Mouse (Mus musculus): ENCODE results near the gene A030005L19Rik. TPM values are rescaled to one million over a fixed set of nuclear protein-coding genes. Genes with fewer than 3 reads are reported as not detected.
"Not testable (repeated sequence)": the region's sequence is repeated elsewhere in the genome, so short reads cannot be mapped to it uniquely, and the experiment has no call there.

Gene A030005L19Rik
- polyA plus RNA-seq, 1 experiment: 2.2 TPM

DNA sequence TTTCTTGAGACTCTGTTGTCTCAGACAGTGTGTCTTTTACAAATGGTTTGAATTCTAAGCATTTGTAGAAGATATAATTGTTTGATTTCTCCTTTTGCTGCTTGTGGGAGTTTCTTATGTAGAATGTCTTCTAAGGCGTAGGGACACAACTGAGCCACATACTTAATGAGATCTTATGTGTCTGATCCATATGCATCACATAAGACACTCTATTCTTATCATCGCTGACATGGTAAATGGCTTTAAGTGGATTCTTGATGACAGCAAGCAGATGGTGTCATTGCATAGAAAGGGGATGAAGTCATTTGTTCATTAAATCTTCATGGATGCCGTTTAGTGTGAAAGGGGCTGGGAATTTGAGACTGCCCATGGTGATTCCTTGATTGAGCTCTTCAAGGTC lies 7.2 kb upstream of the A030005L19Rik start:
- Histone ChIP-seq H3K4me1 (ENCODE audit: control insufficient read depth, insufficient read depth, insufficient read length, low read length) (no peaks in the 10 kb centered on the region), H3K27ac (ENCODE audit: insufficient read depth, low read depth, low read length) (no peak overlapping the region), H3K36me3 (ENCODE audit: control insufficient read depth, insufficient read depth, low read length) (peaks cover 13% of the 10 kb centered on the region), H3K27me3 (ENCODE audit: control insufficient read depth, insufficient read depth, low read length) (no peaks in the 10 kb centered on the region), H3K4me3 (ENCODE audit: low read depth, low read length) (no peak overlapping the region)
- TF ChIP-seq CTCF (IDR thresholded peaks at IDR 0.05; ENCODE audit: extremely low read depth, insufficient read length, insufficient replicate concordance, low read depth, low read length) (no peak), POLR2A (IDR thresholded peaks at IDR 0.05; ENCODE audit: low read depth, low read length) (no peak)
- 89% methylated on average over 3 of the region's 3 CpGs for WGBS

GRCm38 (mm10) chr1:82913434-82913833 lies 309 bp downstream of the A030005L19Rik start:
- H3K27ac ChIP-seq (ENCODE audit: insufficient read depth, low read depth, low read length); H3K4me3 ChIP-seq (ENCODE audit: low read depth, low read length); H3K4me1 ChIP-seq (ENCODE audit: control insufficient read depth, insufficient read depth, insufficient read length, low read length); H3K27me3 ChIP-seq (ENCODE audit: control insufficient read depth, insufficient read depth, low read length); H3K36me3 ChIP-seq (ENCODE audit: control insufficient read depth, insufficient read depth, low read length): not testable (repeated sequence)
- 90% methylated on average over 5 of the region's 5 CpGs for WGBS

GRCm38 (mm10) chr1:82924650-82925049 lies 11.5 kb downstream of the A030005L19Rik start, which contains the start of gene A030014E15Rik:
Gene A030014E15Rik (plus strand): TSS chr1:82924917.
- 79% methylated on average over 6 of the region's 6 CpGs for WGBS

DNA sequence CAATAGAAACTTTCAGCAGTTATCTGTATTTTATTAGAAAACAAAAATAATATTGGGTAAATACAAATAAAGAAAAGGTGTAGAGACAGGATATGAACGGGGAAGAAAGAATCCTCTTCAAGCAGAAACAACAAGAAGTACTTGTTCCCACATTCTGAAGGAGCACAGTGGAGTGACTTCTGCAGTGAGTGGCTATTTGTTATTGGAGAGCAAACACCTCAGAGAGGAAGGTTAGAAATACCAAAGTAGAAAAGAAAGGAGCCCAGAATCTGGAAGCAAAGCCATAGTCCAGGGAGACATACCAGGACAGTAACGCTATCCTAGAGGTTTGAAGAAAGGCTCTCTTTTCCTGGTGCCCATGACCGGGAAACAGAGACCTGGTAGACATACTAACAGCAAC lies 17.4 kb downstream of the A030005L19Rik start:
- H3K27me3 ChIP-seq (ENCODE audit: control insufficient read depth, insufficient read depth, low read length); H3K4me1 ChIP-seq (ENCODE audit: control insufficient read depth, insufficient read depth, insufficient read length, low read length); H3K4me3 ChIP-seq (ENCODE audit: low read depth, low read length); H3K27ac ChIP-seq (ENCODE audit: insufficient read depth, low read depth, low read length); H3K36me3 ChIP-seq (ENCODE audit: control insufficient read depth, insufficient read depth, low read length): not testable (repeated sequence)
- whole genome bisulfite sequencing: 88% methylated on average over 3 of the region's 3 CpGs

More at GRCm38 (mm10) chr1:82924650-82925049, 11.5 kb downstream of the A030005L19Rik start, which contains the start of gene A030014E15Rik:
- Histone ChIP-seq H3K36me3 (ENCODE audit: control insufficient read depth, insufficient read depth, low read length) (no peaks in the 10 kb centered on the region), H3K27me3 (ENCODE audit: control insufficient read depth, insufficient read depth, low read length) (no peaks in the 10 kb centered on the region), H3K4me3 (ENCODE audit: low read depth, low read length) (no peak within 1 kb of the TSS), H3K4me1 (ENCODE audit: control insufficient read depth, insufficient read depth, insufficient read length, low read length) (no peaks in the 10 kb centered on the region), H3K27ac (ENCODE audit: insufficient read depth, low read depth, low read length) (no peak within 1 kb of the TSS)
- TF ChIP-seq POLR2A (IDR thresholded peaks at IDR 0.05; ENCODE audit: low read depth, low read length): no peak
- TF ChIP-seq CTCF (IDR thresholded peaks at IDR 0.05; ENCODE audit: extremely low read depth, insufficient read length, insufficient replicate concordance, low read depth, low read length): no peak

- no CpG with 5 or more reads among the region's 6 CpGs for WGBS
Measured at GRCm38 (mm10) chr1:82931326-82931725, 18.2 kb downstream of the A030005L19Rik start, which contains the start of gene Gm6217. Gene Gm6217 (minus strand): TSS chr1:82931399.

DNA sequence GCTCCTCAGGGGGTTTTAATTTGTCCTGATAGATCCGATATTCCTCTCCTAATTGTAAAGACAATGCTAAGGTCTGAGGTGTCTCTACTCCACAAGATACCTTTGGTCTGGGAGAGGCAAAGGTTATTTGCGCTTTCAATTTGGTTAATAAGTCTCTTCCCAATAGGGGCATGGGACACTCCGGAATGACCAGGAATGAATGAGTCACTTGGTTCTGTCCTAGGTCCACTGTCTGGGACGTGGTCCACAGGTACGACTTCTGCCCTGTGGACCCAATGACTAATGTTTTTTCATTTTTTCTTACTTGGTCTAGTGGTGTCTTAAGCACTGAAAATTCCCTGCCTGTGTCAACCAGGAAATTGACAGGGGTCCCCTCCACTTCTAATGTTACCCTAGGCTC lies 25.5 kb downstream of the A030005L19Rik start:
- no peak overlapping the region for H3K27ac ChIP-seq (ENCODE audit: insufficient read depth, low read depth, low read length)
- H3K36me3 ChIP-seq (ENCODE audit: control insufficient read depth, insufficient read depth, low read length): no peaks in the 10 kb centered on the region
- no peak overlapping the region for H3K4me3 ChIP-seq (ENCODE audit: low read depth, low read length)
- 89% methylated on average over 5 of the region's 5 CpGs for WGBS
- TF ChIP-seq POLR2A (IDR thresholded peaks at IDR 0.05; ENCODE audit: low read depth, low read length) (no peak), CTCF (IDR thresholded peaks at IDR 0.05; ENCODE audit: extremely low read depth, insufficient read length, insufficient replicate concordance, low read depth, low read length) (no peak)
- no peaks in the 10 kb centered on the region for H3K4me1 ChIP-seq (ENCODE audit: control insufficient read depth, insufficient read depth, insufficient read length, low read length)
- H3K27me3 ChIP-seq (ENCODE audit: control insufficient read depth, insufficient read depth, low read length): no peaks in the 10 kb centered on the region

More at GRCm38 (mm10) chr1:82931326-82931725, 18.2 kb downstream of the A030005L19Rik start, which contains the start of gene Gm6217:
- not testable (repeated sequence) for H3K27ac ChIP-seq (ENCODE audit: insufficient read depth, low read depth, low read length); H3K27me3 ChIP-seq (ENCODE audit: control insufficient read depth, insufficient read depth, low read length); H3K36me3 ChIP-seq (ENCODE audit: control insufficient read depth, insufficient read depth, low read length); H3K4me3 ChIP-seq (ENCODE audit: low read depth, low read length); H3K4me1 ChIP-seq (ENCODE audit: control insufficient read depth, insufficient read depth, insufficient read length, low read length)

DNA sequence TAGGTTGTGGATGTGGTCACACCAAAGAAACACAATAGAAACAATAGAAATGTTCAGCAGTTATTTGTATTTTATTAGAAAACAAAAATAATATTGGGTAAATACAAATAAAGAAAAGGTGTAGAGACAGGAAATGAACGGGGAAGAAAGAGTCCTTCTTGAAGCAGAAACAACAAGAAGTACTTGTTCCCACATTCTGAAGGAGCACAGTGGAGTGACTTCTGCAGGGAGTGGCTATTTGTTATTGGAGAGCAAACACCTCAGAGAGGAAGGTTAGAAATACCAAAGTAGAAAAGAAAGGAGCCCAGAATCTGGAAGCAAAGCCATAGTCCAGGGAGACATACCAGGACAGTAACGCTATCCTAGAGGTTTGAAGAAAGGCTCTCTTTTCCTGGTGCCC lies 29.4 kb downstream of the A030005L19Rik start:
- not testable (repeated sequence) for H3K4me1 ChIP-seq (ENCODE audit: control insufficient read depth, insufficient read depth, insufficient read length, low read length); H3K27ac ChIP-seq (ENCODE audit: insufficient read depth, low read depth, low read length); H3K36me3 ChIP-seq (ENCODE audit: control insufficient read depth, insufficient read depth, low read length); H3K27me3 ChIP-seq (ENCODE audit: control insufficient read depth, insufficient read depth, low read length); H3K4me3 ChIP-seq (ENCODE audit: low read depth, low read length)
- 75% methylated on average over 2 of the region's 2 CpGs for WGBS

- not testable (repeated sequence) for H3K4me3 ChIP-seq (ENCODE audit: low read depth, low read length); H3K27me3 ChIP-seq (ENCODE audit: control insufficient read depth, insufficient read depth, low read length); H3K27ac ChIP-seq (ENCODE audit: insufficient read depth, low read depth, low read length); H3K4me1 ChIP-seq (ENCODE audit: control insufficient read depth, insufficient read depth, insufficient read length, low read length); H3K36me3 ChIP-seq (ENCODE audit: control insufficient read depth, insufficient read depth, low read length)
- WGBS: no CpG with 5 or more reads among the region's 6 CpGs
Measured at GRCm38 (mm10) chr1:82943295-82943694, 30.2 kb downstream of the A030005L19Rik start, which contains the start of gene A030003K21Rik. Gene A030003K21Rik (minus strand): TSS chr1:82943388.

DNA sequence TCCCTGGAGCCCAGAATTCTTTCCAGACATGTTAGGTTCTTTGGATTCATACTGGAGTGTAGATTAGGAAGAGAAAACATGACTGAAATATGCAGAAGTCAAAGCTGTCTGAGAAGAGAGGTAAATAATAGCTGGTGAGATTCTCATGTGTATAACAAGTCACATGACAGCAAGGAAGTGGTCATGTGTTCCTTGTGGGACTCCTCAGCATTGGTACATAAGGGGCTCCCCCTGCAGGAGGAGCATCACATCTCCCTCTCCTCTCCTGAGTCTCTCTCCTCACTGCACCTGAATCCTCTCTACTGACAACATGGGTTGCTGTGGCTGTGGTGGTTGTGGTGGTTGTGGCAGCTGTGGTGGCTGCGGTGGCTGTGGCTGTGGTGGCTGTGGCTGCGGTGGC lies 32.9 kb downstream of the A030005L19Rik start:
- 100% methylated on average over 2 of the region's 2 CpGs for WGBS
- H3K36me3 ChIP-seq (ENCODE audit: control insufficient read depth, insufficient read depth, low read length): not testable (repeated sequence)

More for the DNA sequence above, 32.9 kb downstream of the A030005L19Rik start:
- H3K27me3 ChIP-seq (ENCODE audit: control insufficient read depth, insufficient read depth, low read length); H3K27ac ChIP-seq (ENCODE audit: insufficient read depth, low read depth, low read length); H3K4me3 ChIP-seq (ENCODE audit: low read depth, low read length); H3K4me1 ChIP-seq (ENCODE audit: control insufficient read depth, insufficient read depth, insufficient read length, low read length): not testable (repeated sequence)
